Comparison of ENCODE assay signal across 7 mouse cellular contexts in genomic region chr3:38887381-38887991, GRCm38 (mm10). TPM values are rescaled to one million over a fixed set of nuclear protein-coding genes. Genes with fewer than 3 reads are reported as not detected.
DNase-seq lines count a peak whose midpoint lies in the region; ATAC-seq lines count a peak whose summit lies in the region.

No protein-coding gene starts in this region.

- H3K9ac ChIP-seq in forebrain, embryonic 16.5 days (replicated peaks; ENCODE audit: low read depth, low read length): peak overlapping the region; percentile 92

- peak; percentile 52 for DNase-seq in Muller cell, postnatal 12 days (ENCODE audit: inconsistent ontology term)
- peak; percentile 77 for DNase-seq in adrenal gland, postnatal 14 days
- peak; percentile 51 to 57 for DNase-seq in layer of hippocampus, postnatal 36 days
- peak; percentile 36 for DNase-seq in lung, postnatal 25 days (ENCODE audit: low spot score)
- peak; percentile 75 for DNase-seq in right cerebral cortex, postnatal 14 days

- H3K4me1 ChIP-seq in forebrain, embryonic 16.5 days (replicated peaks; ENCODE audit: control insufficient read depth, insufficient read depth, low read length): peaks cover 44% of the 10 kb centered on the region

- peaks cover 12% of the 10 kb centered on the region for H3K36me3 ChIP-seq in forebrain, embryonic 16.5 days (ENCODE audit: control insufficient read depth, insufficient read depth)

- WGBS in forebrain, embryonic 16.5 days: under 1% methylated on average over 47 of the region's 47 CpGs

- H3K27ac ChIP-seq in forebrain, embryonic 16.5 days (ENCODE audit: low read length): peak overlapping the region; percentile 93

- peak overlapping the region; percentile 95 for H3K4me3 ChIP-seq in forebrain, embryonic 16.5 days (replicated peaks; ENCODE audit: low read length)

- no peaks in the 10 kb centered on the region for H3K27me3 ChIP-seq in forebrain, embryonic 16.5 days (replicated peaks; ENCODE audit: control insufficient read depth, insufficient read depth, low read length)

- H3K4me2 ChIP-seq in forebrain, embryonic 16.5 days (ENCODE audit: low read length): peak overlapping the region; percentile 92

- 0 out of 2 replicates have a peak, but pooled peaks have one; percentile 6 for ATAC-seq in forebrain, embryonic 16.5 days
- peak; percentile 18 to 28 for ATAC-seq in hematopoietic stem cell, adult 5-6 weeks (replicated peaks in 1 of 2; ENCODE audit: insufficient read depth in 1 of 2, low FRiP score in 2 of 2, low TSS enrichment in 1 of 2, low read depth in 1 of 2, poor library complexity in 2 of 2, severe bottlenecking in 2 of 2)

- H3K9me3 ChIP-seq in forebrain, embryonic 16.5 days (ENCODE audit: control insufficient read depth, low read length): no peaks in the 10 kb centered on the region

RNA-seq across cellular contexts. Expression of gene Fat4, which starts 0.7 kb away (rescaled TPM):
- total RNA-seq in adrenal gland, postnatal 14 days (2021): 17.3 and 18.7 TPM in 2 replicates
- polyA plus RNA-seq in forebrain, embryonic 16.5 days (2015; fragmentation: Nextera tagmentation; extraction: Ambion mirVana): 11.0 and 12.4 TPM in 2 replicates
- 0.06 and 0.10 TPM in 2 replicates for total RNA-seq in hematopoietic stem cell, adult 5-6 weeks (2017)
- 10 to 100 TPM; 28.4 to 35.2 TPM for total RNA-seq in layer of hippocampus, postnatal 36 days (2021)

Comparison
In these comparisons a context has a peak if more than half of its experiments do, and no peak if none do; other contexts are left out.
1. Peak in every context shown above with its lines: DNase-seq, ATAC-seq, H3K4me3 ChIP-seq and H3K27ac ChIP-seq.
2. RNA of gene Fat4, which starts 0.7 kb away (total RNA-seq): 28.4 to 35.2 TPM in layer of hippocampus, postnatal 36 days and 17.3 to 18.7 TPM in adrenal gland, postnatal 14 days; 0.06 to 0.10 TPM in hematopoietic stem cell, adult 5-6 weeks; every median in the first group is over 10 times any median in the second.